Mouse (Mus musculus): ENCODE data around the gene Adprhl1. TPM values are rescaled to one million over a fixed set of nuclear protein-coding genes. Genes with fewer than 3 reads are reported as not detected.

Adprhl1 gene
- total and polyA plus RNA-seq, 3 experiments, result not detected

- H3K79me2 ChIP-seq (replicated peaks; ENCODE audit: control insufficient read depth, extremely low read depth, insufficient read depth, poor library complexity, severe bottlenecking), result no peaks in the 10 kb centered on the region
- no peak overlapping the region for H3K4me3 ChIP-seq (replicated peaks in 1 of 3; ENCODE audit: low read depth in 2 of 3, low read length in 2 of 3, poor library complexity in 1 of 3)
- dilution Hi-C loops (cut with MboI; ENCODE audit: extremely low pct_ligation_motif_present, extremely low pct_unique_long_range_greater_than_20kb, low sequenced_read_pairs) (no loop called here), in situ Hi-C loops (cut with MboI; ENCODE audit: low pct_ligation_motif_present, low pct_unique_long_range_greater_than_20kb, low sequenced_read_pairs) (no loop called here)
- no peaks in the 10 kb centered on the region for H3K9me3 ChIP-seq (replicated peaks; ENCODE audit: low read length)
- peaks cover 7 to 14% of the 10 kb centered on the region in 2 experiments; a peak in 3 of 4 replicates for H3K4me1 ChIP-seq (ENCODE audit: control insufficient read depth in 1 of 2, insufficient read depth in 2 of 2)
- TF ChIP-seq EP300 (IDR thresholded peaks at IDR 0.05; ENCODE audit: low read length) (no peak), MXI1 (IDR thresholded peaks at IDR 0.05; ENCODE audit: low read depth, low read length) (no peak), IRF4 (IDR thresholded peaks at IDR 0.05; ENCODE audit: low read depth, low read length) (no peak), CHD2 (IDR thresholded peaks at IDR 0.05; ENCODE audit: low read length) (no peak), HCFC1 (IDR thresholded peaks at IDR 0.05; ENCODE audit: low read depth, low read length) (no peak)
- H3K36me3 ChIP-seq (replicated peaks in 1 of 2; ENCODE audit: control insufficient read depth in 1 of 2, insufficient read depth in 1 of 2, low read length in 1 of 2), result peaks cover 55 to 66% of the 10 kb centered on the region in 2 experiments
- H3K9ac ChIP-seq (ENCODE audit: insufficient read depth, low read depth), result no peak overlapping the region
- no peak for DNase-seq (ENCODE audit: extremely low read depth)
- peaks cover 3% of the 10 kb centered on the region for H3K27me3 ChIP-seq (replicated peaks)
- no peak overlapping the region for H3K27ac ChIP-seq (ENCODE audit: insufficient read depth, low read depth)
- H3K4me2 ChIP-seq (ENCODE audit: insufficient read depth, low read depth, poor library complexity, severe bottlenecking), result no peak overlapping the region
Observed at GRCm38 (mm10) chr8:13175650-13176049, 78.3 kb downstream of the Adprhl1 start.

- no peak for TF ChIP-seq NRF1 (IDR thresholded peaks at IDR 0.05; ENCODE audit: low read depth, low read length)
- no peak for TF ChIP-seq PAX5 (IDR thresholded peaks at IDR 0.05; ENCODE audit: low read length)
- no peak for TF ChIP-seq ZKSCAN1 (IDR thresholded peaks at IDR 0.05; ENCODE audit: borderline replicate concordance, low read depth, low read length)
- TF ChIP-seq HCFC1 (IDR thresholded peaks at IDR 0.05; ENCODE audit: low read depth, low read length), result no peak
- TF ChIP-seq TCF12 (IDR thresholded peaks at IDR 0.05; ENCODE audit: low read depth, low read length), result no peak
- dilution Hi-C loops (cut with MboI; ENCODE audit: extremely low pct_ligation_motif_present, extremely low pct_unique_long_range_greater_than_20kb, low sequenced_read_pairs) (no loop called here), in situ Hi-C loops (cut with MboI; ENCODE audit: low pct_ligation_motif_present, low pct_unique_long_range_greater_than_20kb, low sequenced_read_pairs) (no loop called here)
- no peaks in the 10 kb centered on the region for H3K9me3 ChIP-seq (replicated peaks; ENCODE audit: low read length)
- no peak overlapping the region for H3K9ac ChIP-seq (ENCODE audit: insufficient read depth, low read depth)
- H3K4me1 ChIP-seq (ENCODE audit: control insufficient read depth in 1 of 2, insufficient read depth in 2 of 2), result peaks cover 10 to 13% of the 10 kb centered on the region in 2 experiments
- H3K4me2 ChIP-seq (ENCODE audit: insufficient read depth, low read depth, poor library complexity, severe bottlenecking), result no peak overlapping the region
- H3K27me3 ChIP-seq (replicated peaks), result no peaks in the 10 kb centered on the region
- no peaks in the 10 kb centered on the region for H3K79me2 ChIP-seq (replicated peaks; ENCODE audit: control insufficient read depth, extremely low read depth, insufficient read depth, poor library complexity, severe bottlenecking)
- no peak overlapping the region for H3K4me3 ChIP-seq (replicated peaks in 1 of 3; ENCODE audit: low read depth in 2 of 3, low read length in 2 of 3, poor library complexity in 1 of 3)
- H3K27ac ChIP-seq (ENCODE audit: insufficient read depth, low read depth), result no peak overlapping the region
- peaks cover 61 to 71% of the 10 kb centered on the region in 2 experiments for H3K36me3 ChIP-seq (replicated peaks in 1 of 2; ENCODE audit: control insufficient read depth in 1 of 2, insufficient read depth in 1 of 2, low read length in 1 of 2)
- no peak for DNase-seq (ENCODE audit: extremely low read depth)
Observed at GRCm38 (mm10) chr8:13174811-13175210, 79.2 kb downstream of the Adprhl1 start.

GRCm38 (mm10) chr8:13174305-13174704 lies 79.7 kb downstream of the Adprhl1 start:
- no peak overlapping the region for H3K9ac ChIP-seq (ENCODE audit: insufficient read depth, low read depth)
- peaks cover 63 to 75% of the 10 kb centered on the region in 2 experiments for H3K36me3 ChIP-seq (replicated peaks in 1 of 2; ENCODE audit: control insufficient read depth in 1 of 2, insufficient read depth in 1 of 2, low read length in 1 of 2)
- H3K4me3 ChIP-seq (replicated peaks in 1 of 3; ENCODE audit: low read depth in 2 of 3, low read length in 2 of 3, poor library complexity in 1 of 3), result no peak overlapping the region
- H3K27me3 ChIP-seq (replicated peaks), result no peaks in the 10 kb centered on the region
- DNase-seq (ENCODE audit: extremely low read depth), result no peak
- H3K79me2 ChIP-seq (replicated peaks; ENCODE audit: control insufficient read depth, extremely low read depth, insufficient read depth, poor library complexity, severe bottlenecking), result no peaks in the 10 kb centered on the region
- TF ChIP-seq TCF12 (IDR thresholded peaks at IDR 0.05; ENCODE audit: low read depth, low read length) (no peak), MAFK (IDR thresholded peaks at IDR 0.05; ENCODE audit: insufficient replicate concordance, low read length) (no peak), MAX (IDR thresholded peaks at IDR 0.05; ENCODE audit: low read length) (no peak), E2F4 (IDR thresholded peaks at IDR 0.05; ENCODE audit: insufficient replicate concordance, low read depth, low read length) (no peak), PAX5 (IDR thresholded peaks at IDR 0.05; ENCODE audit: low read length) (no peak), ZMIZ1 (IDR thresholded peaks at IDR 0.05; ENCODE audit: low read depth, low read length) (no peak), KAT2A (IDR thresholded peaks at IDR 0.05; ENCODE audit: insufficient replicate concordance, low read length) (no peak), SIN3A (IDR thresholded peaks at IDR 0.05; ENCODE audit: low read length) (no peak), UBTF (IDR thresholded peaks at IDR 0.05; ENCODE audit: low read depth, low read length) (no peak), MYC (IDR thresholded peaks at IDR 0.05; ENCODE audit: low read depth, low read length) (no peak)
- no peak overlapping the region for H3K4me2 ChIP-seq (ENCODE audit: insufficient read depth, low read depth, poor library complexity, severe bottlenecking)
- in situ Hi-C loops (cut with MboI; ENCODE audit: low pct_ligation_motif_present, low pct_unique_long_range_greater_than_20kb, low sequenced_read_pairs) (no loop called here), dilution Hi-C loops (cut with MboI; ENCODE audit: extremely low pct_ligation_motif_present, extremely low pct_unique_long_range_greater_than_20kb, low sequenced_read_pairs) (no loop called here)
- H3K27ac ChIP-seq (ENCODE audit: insufficient read depth, low read depth), result no peak overlapping the region
- H3K4me1 ChIP-seq (ENCODE audit: control insufficient read depth in 1 of 2, insufficient read depth in 2 of 2), result peaks cover 5 to 17% of the 10 kb centered on the region in 2 experiments
- H3K9me3 ChIP-seq (replicated peaks; ENCODE audit: low read length), result no peaks in the 10 kb centered on the region

All from CH12.LX (cell line).